Mouse (Mus musculus) embryo, embryonic 10 days (tissue): ENCODE results near the gene Ppp1r14b.

Experiments
- DNase-seq: peaks from one replicate; pipeline ENCODE4 v3.0.0-alpha.2; 2015; ENCODE audit warnings: low spot score

Gene Ppp1r14b

GRCm38 (mm10) chr19:6942764-6943163 is 32.0 kb upstream of the Ppp1r14b start:
- no peak for DNase-seq

- no peak for DNase-seq
These were observed 31.1 kb upstream of the Ppp1r14b start for GRCm38 (mm10) chr19:6943709-6944108.

GRCm38 (mm10) chr19:6947742-6948141 is 27.0 kb upstream of the Ppp1r14b start:
- DNase-seq: no peak

- DNase-seq: no peak
These were observed 26.6 kb upstream of the Ppp1r14b start for GRCm38 (mm10) chr19:6948186-6948585.

GRCm38 (mm10) chr19:6949532-6949931 is 25.2 kb upstream of the Ppp1r14b start:
- DNase-seq: no peak

- no peak for DNase-seq
These were observed 24.8 kb upstream of the Ppp1r14b start for GRCm38 (mm10) chr19:6949951-6950350.

- peak; percentile 83 for DNase-seq
These were observed 24.1 kb upstream of the Ppp1r14b start for GRCm38 (mm10) chr19:6950613-6951153.

- DNase-seq: peak; percentile 93
These were observed 23.3 kb upstream of the Ppp1r14b start for GRCm38 (mm10) chr19:6951381-6951968.

- peak; percentile 57 for DNase-seq
These were observed 22.6 kb upstream of the Ppp1r14b start for GRCm38 (mm10) chr19:6951994-6952711.

GRCm38 (mm10) chr19:6952712-6953037 is 22.1 kb upstream of the Ppp1r14b start:
- no peak for DNase-seq

GRCm38 (mm10) chr19:6954046-6954445 is 20.7 kb upstream of the Ppp1r14b start:
- no peak for DNase-seq

- DNase-seq: no peak
These were observed 19.3 kb upstream of the Ppp1r14b start for GRCm38 (mm10) chr19:6955424-6955823.

- DNase-seq: no peak
These were observed 18.3 kb upstream of the Ppp1r14b start for GRCm38 (mm10) chr19:6956461-6956860.

GRCm38 (mm10) chr19:6968491-6969271 is 6.1 kb upstream of the Ppp1r14b start:
- DNase-seq: no peak

GRCm38 (mm10) chr19:6969291-6969664 is 5.5 kb upstream of the Ppp1r14b start:
- peak; percentile 41 for DNase-seq

GRCm38 (mm10) chr19:6969665-6970381 is 4.9 kb upstream of the Ppp1r14b start:
- peak; percentile 49 for DNase-seq

- DNase-seq: no peak
These were observed 4.2 kb upstream of the Ppp1r14b start for GRCm38 (mm10) chr19:6970460-6971085.

GRCm38 (mm10) chr19:6971644-6972043 is 3.1 kb upstream of the Ppp1r14b start:
- peak; percentile 54 for DNase-seq

GRCm38 (mm10) chr19:6972247-6972917 is 2.4 kb upstream of the Ppp1r14b start:
- no peak for DNase-seq

- DNase-seq: no peak
These were observed 1.1 kb upstream of the Ppp1r14b start for GRCm38 (mm10) chr19:6973581-6974190.
